Mouse (Mus musculus): Measurements from ENCODE around the gene Gsdma3. TPM values are rescaled to one million over a fixed set of nuclear protein-coding genes. Genes with fewer than 3 reads are reported as not detected.
"Not testable (repeated sequence)": the region's sequence is repeated elsewhere in the genome, so short reads cannot be mapped to it uniquely, and the experiment has no call there.

The Gsdma3 gene
- polyA plus RNA-seq, 1 experiment: not detected

DNA sequence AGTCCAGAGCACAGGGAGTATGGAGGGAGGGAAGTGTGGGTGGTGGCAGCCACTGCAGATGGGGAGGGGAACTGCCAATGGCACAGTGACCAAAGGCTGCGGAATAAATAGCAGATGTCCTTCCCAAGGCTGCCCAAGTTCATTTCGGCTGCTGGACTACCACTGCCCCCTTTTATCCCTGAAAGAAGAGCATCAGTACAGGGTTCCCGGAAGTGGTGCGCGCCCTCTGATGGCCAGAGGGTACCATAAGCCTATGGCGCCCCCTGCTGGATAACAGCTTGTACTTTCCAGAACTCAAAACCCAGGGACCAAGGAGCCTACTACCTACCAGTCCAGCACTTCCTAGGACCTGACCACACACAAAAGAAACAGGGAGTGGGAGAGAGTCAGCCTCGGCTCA is 47.0 kb downstream of the Gsdma3 start:
- DNase-seq (ENCODE audit: low read depth): peak; percentile 67
- 0 out of 2 replicates have a peak, but pooled peaks have one; percentile 27 for TF ChIP-seq CTCF (IDR thresholded peaks at IDR 0.05; ENCODE audit: borderline replicate concordance, extremely low read depth, insufficient read depth, insufficient read length)

- TF ChIP-seq POLR2A (IDR thresholded peaks at IDR 0.05; ENCODE audit: borderline replicate concordance, extremely low read depth, insufficient read depth, insufficient read length, poor library complexity, severe bottlenecking) (no peak), CTCF (IDR thresholded peaks at IDR 0.05; ENCODE audit: borderline replicate concordance, extremely low read depth, insufficient read depth, insufficient read length) (no peak)
- DNase-seq (ENCODE audit: low read depth): no peak
Measured at GRCm38 (mm10) chr11:98675829-98676363, 49.7 kb downstream of the Gsdma3 start.

DNA sequence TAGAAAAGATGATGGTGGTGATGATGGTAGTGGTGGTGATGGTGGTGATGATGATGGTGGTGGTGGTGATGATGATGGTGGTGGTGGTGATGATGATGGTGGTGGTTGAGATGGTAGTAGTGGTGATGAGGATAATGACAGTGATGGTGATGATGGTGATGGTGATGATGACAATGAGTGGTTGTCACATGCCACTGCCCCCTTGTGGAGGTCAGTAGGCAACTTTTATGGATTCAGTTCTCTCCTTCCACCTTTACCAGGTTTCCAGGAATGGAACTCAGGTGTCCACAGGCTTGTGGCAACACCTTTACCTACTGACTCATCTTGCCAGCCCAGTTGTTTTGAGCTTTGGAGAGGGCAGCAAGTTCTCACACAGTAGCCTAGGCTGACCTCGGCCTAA is 53.9 kb downstream of the Gsdma3 start:
- DNase-seq (ENCODE audit: low read depth): no peak
- TF ChIP-seq POLR2A (IDR thresholded peaks at IDR 0.05; ENCODE audit: borderline replicate concordance, extremely low read depth, insufficient read depth, insufficient read length, poor library complexity, severe bottlenecking): no peak
- TF ChIP-seq CTCF (IDR thresholded peaks at IDR 0.05; ENCODE audit: borderline replicate concordance, extremely low read depth, insufficient read depth, insufficient read length): no peak

- DNase-seq (ENCODE audit: low read depth): not testable (repeated sequence)
Measured at GRCm38 (mm10) chr11:98680595-98680994, 54.4 kb downstream of the Gsdma3 start.

DNA sequence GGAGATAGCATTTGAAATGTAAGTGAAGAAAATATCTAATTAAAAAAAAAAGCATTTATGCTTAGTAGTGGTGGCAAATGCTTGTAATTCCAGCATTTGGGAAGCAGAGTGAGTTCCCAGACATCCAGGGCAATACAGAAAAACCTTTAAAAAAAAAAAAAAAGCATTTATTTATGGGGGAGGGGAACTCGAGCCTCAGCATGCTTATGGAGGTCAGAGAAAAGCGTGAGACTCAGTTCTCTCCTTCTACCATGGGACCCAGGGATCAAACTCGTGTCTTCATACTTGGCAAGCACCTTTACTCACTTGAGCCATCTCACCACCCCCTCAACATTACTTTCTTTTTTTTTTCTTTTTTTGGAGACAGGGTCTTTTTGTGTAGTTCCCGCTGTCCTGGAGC is 55.0 kb downstream of the Gsdma3 start:
- no peak for TF ChIP-seq POLR2A (IDR thresholded peaks at IDR 0.05; ENCODE audit: borderline replicate concordance, extremely low read depth, insufficient read depth, insufficient read length, poor library complexity, severe bottlenecking)
- no peak for TF ChIP-seq CTCF (IDR thresholded peaks at IDR 0.05; ENCODE audit: borderline replicate concordance, extremely low read depth, insufficient read depth, insufficient read length)
- DNase-seq (ENCODE audit: low read depth): no peak

DNA sequence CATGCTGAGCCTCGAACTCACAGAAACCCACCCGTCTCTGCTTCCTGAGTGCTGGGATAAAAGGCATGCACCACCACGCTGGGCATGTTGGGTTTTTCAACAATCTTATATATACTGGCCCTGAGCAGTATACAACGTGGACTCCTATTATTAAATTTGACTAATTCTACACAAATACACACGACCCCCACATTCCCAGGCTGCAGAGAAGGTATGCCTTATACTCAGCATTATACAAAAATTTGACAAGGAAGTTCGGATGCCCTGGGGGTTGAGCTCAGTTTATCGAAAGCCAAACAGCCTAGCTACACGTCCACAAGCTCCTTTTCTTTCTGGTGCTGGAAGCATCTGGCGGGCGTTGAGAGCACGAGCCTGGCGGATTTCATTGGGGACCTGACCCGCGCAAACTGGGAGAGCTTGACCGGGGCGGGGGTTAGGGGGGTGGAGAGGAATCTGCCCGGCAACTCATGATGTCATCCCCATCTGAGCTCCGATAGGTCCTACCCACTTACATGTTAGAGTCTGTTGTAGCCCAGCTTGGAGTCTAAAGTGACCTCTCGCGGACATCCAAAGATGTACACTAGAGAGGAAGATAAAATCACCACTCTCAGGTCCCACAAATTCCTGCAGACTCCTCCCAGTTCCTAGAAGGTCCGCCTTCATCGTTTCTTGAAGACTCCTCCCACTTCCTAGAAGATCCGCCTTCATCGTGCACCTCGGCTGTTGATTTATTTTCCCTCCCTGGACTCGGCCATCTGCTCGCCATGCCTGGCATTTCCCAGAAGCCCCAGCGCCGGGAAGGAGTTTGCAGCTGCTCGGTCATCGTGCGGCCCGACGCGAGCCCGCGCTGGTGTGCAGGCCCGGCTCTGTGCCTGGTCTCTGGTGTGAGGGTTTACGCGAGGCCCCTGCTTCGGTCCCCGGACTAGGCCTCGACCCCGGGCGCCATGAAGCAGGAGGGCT is 55.9 kb downstream of the Gsdma3 start, which contains the start of gene Psmd3:
TSS of gene Psmd3 (plus strand) at position 769 of the 960 bp plus-strand sequence.
- TF ChIP-seq POLR2A (IDR thresholded peaks at IDR 0.05; ENCODE audit: borderline replicate concordance, extremely low read depth, insufficient read depth, insufficient read length, poor library complexity, severe bottlenecking) (peak; percentile 83; the same call in 1 of the 2 replicates), CTCF (IDR thresholded peaks at IDR 0.05; ENCODE audit: borderline replicate concordance, extremely low read depth, insufficient read depth, insufficient read length) (peak; percentile 24; the same call in 1 of the 2 replicates)
- DNase-seq (ENCODE audit: low read depth): peak; percentile 99

GRCm38 (mm10) chr11:98682811-98683210 is 56.7 kb downstream of the Gsdma3 start:
- no peak for DNase-seq (ENCODE audit: low read depth)
- no peak for TF ChIP-seq CTCF (IDR thresholded peaks at IDR 0.05; ENCODE audit: borderline replicate concordance, extremely low read depth, insufficient read depth, insufficient read length)
- TF ChIP-seq POLR2A (IDR thresholded peaks at IDR 0.05; ENCODE audit: borderline replicate concordance, extremely low read depth, insufficient read depth, insufficient read length, poor library complexity, severe bottlenecking): no peak

DNA sequence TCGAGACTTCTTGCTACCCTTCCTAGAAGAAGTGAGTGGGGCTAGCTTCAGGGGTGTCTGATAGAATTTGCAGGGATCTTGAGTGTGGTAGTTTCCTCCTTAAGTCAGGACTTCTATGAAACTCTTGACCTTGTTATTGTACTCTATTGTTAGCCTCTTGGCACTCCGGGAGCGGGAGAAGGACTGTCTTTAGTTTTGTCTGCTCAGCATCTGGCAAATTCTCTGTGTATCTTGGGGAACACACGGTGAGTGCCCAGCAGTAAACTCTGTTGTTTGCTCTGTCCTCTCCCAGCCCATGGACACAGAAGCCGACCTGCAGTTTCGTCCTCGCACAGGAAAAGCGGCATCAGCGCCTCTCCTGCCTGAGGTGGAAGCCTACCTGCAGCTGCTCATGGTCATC is 59.5 kb downstream of the Gsdma3 start:
- no peak for DNase-seq (ENCODE audit: low read depth)
- TF ChIP-seq POLR2A (IDR thresholded peaks at IDR 0.05; ENCODE audit: borderline replicate concordance, extremely low read depth, insufficient read depth, insufficient read length, poor library complexity, severe bottlenecking): no peak
- no peak for TF ChIP-seq CTCF (IDR thresholded peaks at IDR 0.05; ENCODE audit: borderline replicate concordance, extremely low read depth, insufficient read depth, insufficient read length)

- no peak for DNase-seq (ENCODE audit: low read depth)
- TF ChIP-seq POLR2A (IDR thresholded peaks at IDR 0.05; ENCODE audit: borderline replicate concordance, extremely low read depth, insufficient read depth, insufficient read length, poor library complexity, severe bottlenecking) (no peak), CTCF (IDR thresholded peaks at IDR 0.05; ENCODE audit: borderline replicate concordance, extremely low read depth, insufficient read depth, insufficient read length) (no peak)
Measured at GRCm38 (mm10) chr11:98686976-98687375, 60.8 kb downstream of the Gsdma3 start.

Other genes starting within 250 kb of the Gsdma3 start
- gene Tcap, start 242.5 kb upstream of the Gsdma3 start, polyA plus RNA-seq (2012; rRNA removed): 0.38 and 0.48 TPM in 2 replicates
- gene Pnmt, start 239.9 kb upstream of the Gsdma3 start, polyA plus RNA-seq (2012; rRNA removed): 0.88 and 1.6 TPM in 2 replicates
- gene Pgap3, start 225.9 kb upstream of the Gsdma3 start, polyA plus RNA-seq (2012; rRNA removed): 12.0 and 16.9 TPM in 2 replicates
- gene Erbb2, start 213.9 kb upstream of the Gsdma3 start, polyA plus RNA-seq (2012; rRNA removed): 7.4 and 10.4 TPM in 2 replicates
- gene Mien1, start 187.4 kb upstream of the Gsdma3 start, polyA plus RNA-seq (2012; rRNA removed): 130 and 147 TPM in 2 replicates
- gene Grb7, start 180.0 kb upstream of the Gsdma3 start, polyA plus RNA-seq (2012; rRNA removed): 0.83 and 1.0 TPM in 2 replicates
- gene Ikzf3, start 80.3 kb upstream of the Gsdma3 start, polyA plus RNA-seq (2012; rRNA removed): 0.07 and 0.20 TPM in 2 replicates
- gene Zpbp2, start 75.3 kb upstream of the Gsdma3 start, polyA plus RNA-seq (2012; rRNA removed): 0.06 and 0.30 TPM in 2 replicates
- 80.6 and 94.6 TPM in 2 replicates for gene Ormdl3, start 39.0 kb upstream of the Gsdma3 start, polyA plus RNA-seq (2012; rRNA removed)
- not detected in 2 replicates for gene Lrrc3c, start 28.1 kb upstream of the Gsdma3 start, polyA plus RNA-seq (2012; rRNA removed)
- gene Gm12355, start 699 bp upstream of the Gsdma3 start, polyA plus RNA-seq (2012; rRNA removed): 0.08 and 0.33 TPM in 2 replicates
- not detected in 2 replicates for gene Gsdma2, start 20.4 kb downstream of the Gsdma3 start, polyA plus RNA-seq (2012; rRNA removed)
- gene Gsdma, start 38.0 kb downstream of the Gsdma3 start, polyA plus RNA-seq (2012; rRNA removed): 0.09 TPM in 1 of 2 replicates, not detected in the other
- gene Psmd3, start 56.2 kb downstream of the Gsdma3 start, polyA plus RNA-seq (2012; rRNA removed): 201 and 217 TPM in 2 replicates
- 0.10 TPM in 1 of 2 replicates, not detected in the other for gene Csf3, start 74.9 kb downstream of the Gsdma3 start, polyA plus RNA-seq (2012; rRNA removed)
- 134 and 170 TPM in 2 replicates for gene Med24, start 103.1 kb downstream of the Gsdma3 start, polyA plus RNA-seq (2012; rRNA removed)
- gene Thra, start 114.3 kb downstream of the Gsdma3 start, polyA plus RNA-seq (2012; rRNA removed): 600 and 616 TPM in 2 replicates
- gene Nr1d1, start 149.0 kb downstream of the Gsdma3 start, polyA plus RNA-seq (2012; rRNA removed): 3.6 and 4.1 TPM in 2 replicates
- 92.1 and 104 TPM in 2 replicates for gene Msl1, start 169.2 kb downstream of the Gsdma3 start, polyA plus RNA-seq (2012; rRNA removed)
- gene Casc3, start 178.5 kb downstream of the Gsdma3 start, polyA plus RNA-seq (2012; rRNA removed): 66.6 and 74.3 TPM in 2 replicates
- gene Rapgefl1, start 210.4 kb downstream of the Gsdma3 start, polyA plus RNA-seq (2012; rRNA removed): 22.0 and 33.5 TPM in 2 replicates
- gene Wipf2, start 237.3 kb downstream of the Gsdma3 start, polyA plus RNA-seq (2012; rRNA removed): 11.0 and 14.7 TPM in 2 replicates